ENCODE assay signal across 12 mouse cellular contexts in genomic region chr2:38514411-38514810, GRCm38 (mm10). TPM values are rescaled to one million over a fixed set of nuclear protein-coding genes. Genes with fewer than 3 reads are reported as not detected.
DNase-seq lines count a peak whose midpoint lies in the region; ATAC-seq and TF ChIP-seq lines count a peak whose summit lies in the region.
"Had no signal": no experiment of that assay in that cellular context is flagged by ENCODE, and none has a peak within 500 bp of the region (broad histone marks: within the 10 kb centered on the region; RNA-seq: fewer than 3 reads in every experiment).

No protein-coding gene starts in this region.

- no peak for DNase-seq in heart, adult 18-20 months
- DNase-seq in A20 (ENCODE audit: low read depth, low spot score): peak; percentile 87
- DNase-seq in c-Kit-positive CD71-negative TER-119-negative erythroid progenitor cells, embryonic 14.5 days (ENCODE audit: low read depth): peak; percentile 44
- peak; percentile 86 for DNase-seq in lung, postnatal 0 days (ENCODE audit: low spot score)
- no peak for DNase-seq in left cerebral cortex, adult 11 months (ENCODE audit: low spot score)
- no peak for DNase-seq in kidney, adult 9 months
- DNase-seq in thymus, postnatal 25 days: no peak
- DNase-seq: cerebellum, postnatal 14 days; kidney, postnatal 4 days had no signal

- peaks cover 59% of the 10 kb centered on the region for H3K4me1 ChIP-seq in heart, embryonic 12.5 days (replicated peaks)
- peaks cover 30% of the 10 kb centered on the region for H3K4me1 ChIP-seq in lung, postnatal 0 days (ENCODE audit: insufficient read depth, low read depth, low read length)

- TF ChIP-seq EP300 in lung, postnatal 0 days (IDR thresholded peaks at IDR 0.05): peak; percentile 42; the same call in 1 of the 2 replicates

- ATAC-seq in heart, embryonic 12.5 days (ENCODE audit: insufficient number of reproducible peaks, low FRiP score): no peak
- peak; percentile 21; the same call in 1 of the 2 replicates for ATAC-seq in lung, postnatal 0 days

- H3K4me2 ChIP-seq in heart, embryonic 12.5 days: no peak overlapping the region
- H3K4me2 ChIP-seq in lung, postnatal 0 days (replicated peaks; ENCODE audit: low read depth, low read length): no peak overlapping the region
- H3K4me2 ChIP-seq: liver, embryonic 11.5 days had no signal

- 47% methylated on average over 7 of the region's 7 CpGs for WGBS in heart, embryonic 12.5 days
- 23% methylated on average over 7 of the region's 7 CpGs for WGBS in lung, postnatal 0 days

- no peaks in the 10 kb centered on the region; the same call in 1 of the 2 replicates for H3K9me3 ChIP-seq in heart, embryonic 12.5 days (replicated peaks)
- H3K9me3 ChIP-seq in lung, postnatal 0 days (ENCODE audit: low read length): no peaks in the 10 kb centered on the region
- H3K9me3 ChIP-seq: stomach, embryonic 15.5 days had no signal

- TF ChIP-seq CTCF in lung, postnatal 0 days (IDR thresholded peaks at IDR 0.05): no peak

- no peak overlapping the region for H3K4me3 ChIP-seq in heart, embryonic 12.5 days
- no peak overlapping the region for H3K4me3 ChIP-seq in lung, postnatal 0 days (ENCODE audit: low read depth, low read length)
- H3K4me3 ChIP-seq: stomach, embryonic 15.5 days had no signal

- peaks cover 11% of the 10 kb centered on the region; the same call in 1 of the 2 replicates for H3K36me3 ChIP-seq in heart, embryonic 12.5 days
- H3K36me3 ChIP-seq in lung, postnatal 0 days (ENCODE audit: insufficient read depth, low read length): no peaks in the 10 kb centered on the region
- H3K36me3 ChIP-seq: stomach, embryonic 15.5 days had no signal

- peak overlapping the region; percentile 28 for H3K27ac ChIP-seq in heart, embryonic 12.5 days (ENCODE audit: poor library complexity, severe bottlenecking)
- H3K27ac ChIP-seq in lung, postnatal 0 days (ENCODE audit: low read length): peak overlapping the region; percentile 92; the same call in 1 of the 2 replicates

- no peak overlapping the region for H3K9ac ChIP-seq in heart, embryonic 12.5 days
- H3K9ac ChIP-seq in lung, postnatal 0 days (replicated peaks; ENCODE audit: low read depth): no peak overlapping the region
- H3K9ac ChIP-seq: stomach, embryonic 15.5 days had no signal

- no peaks in the 10 kb centered on the region for H3K27me3 ChIP-seq in heart, embryonic 12.5 days (replicated peaks)
- H3K27me3 ChIP-seq in lung, postnatal 0 days (replicated peaks; ENCODE audit: insufficient read depth, low read length): no peaks in the 10 kb centered on the region
- H3K27me3 ChIP-seq: stomach, embryonic 15.5 days had no signal

RNA-seq across cellular contexts. Expression of gene Nek6, which starts 3.0 kb away (rescaled TPM):
- 71.8 and 79.2 TPM in 2 replicates for polyA plus RNA-seq in heart, embryonic 12.5 days (2016; fragmentation: Nextera tagmentation; extraction: Ambion mirVana)
- total RNA-seq in heart, adult 18-20 months (2021): 1 to 10 TPM; 2.6 to 4.7 TPM
- 57.8 and 69.4 TPM in 2 replicates for polyA plus RNA-seq in lung, postnatal 0 days (2015; fragmentation: Nextera tagmentation; extraction: Ambion mirVana)

Comparison
In these comparisons a context has a peak if more than half of its experiments do, and no peak if none do; other contexts are left out.
1. DNase-seq: peak in A20 (single experiment), c-Kit-positive CD71-negative TER-119-negative erythroid progenitor cells, embryonic 14.5 days (single experiment) and lung, postnatal 0 days (single experiment); none in heart, adult 18-20 months (0 of 2), left cerebral cortex, adult 11 months (single experiment), kidney, adult 9 months (single experiment) and thymus, postnatal 25 days (single experiment).